Mouse (Mus musculus): ENCODE data around the gene Col1a1. TPM values are rescaled to one million over a fixed set of nuclear protein-coding genes. Genes with fewer than 3 reads are reported as not detected.

The Col1a1 gene
- 81.4 and 104 TPM in 2 replicates for polyA plus RNA-seq (2016; fragmentation: Nextera tagmentation; extraction: Ambion mirVana)

DNA sequence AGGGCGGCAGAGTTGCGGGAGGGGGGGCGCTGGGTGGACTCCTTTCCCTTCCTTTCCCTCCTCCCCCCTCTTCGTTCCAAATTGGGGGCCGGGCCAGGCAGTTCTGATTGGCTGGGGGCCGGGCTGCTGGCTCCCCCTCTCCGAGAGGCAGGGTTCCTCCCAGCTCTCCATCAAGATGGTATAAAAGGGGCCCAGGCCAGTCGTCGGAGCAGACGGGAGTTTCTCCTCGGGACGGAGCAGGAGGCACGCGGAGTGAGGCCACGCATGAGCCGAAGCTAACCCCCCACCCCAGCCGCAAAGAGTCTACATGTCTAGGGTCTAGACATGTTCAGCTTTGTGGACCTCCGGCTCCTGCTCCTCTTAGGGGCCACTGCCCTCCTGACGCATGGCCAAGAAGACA is at the start of gene Col1a1:
TSS of gene Col1a1 (plus strand) at position 180 of the 400 bp plus-strand sequence.
- H3K27me3 ChIP-seq (ENCODE audit: low read depth, poor library complexity, severe bottlenecking), result peaks cover 71% of the 10 kb centered on the region
- H3K36me3 ChIP-seq, result peaks cover 18% of the 10 kb centered on the region
- peak within 1 kb of the TSS; percentile 84 for H3K27ac ChIP-seq
- no peaks in the 10 kb centered on the region for H3K9me3 ChIP-seq (replicated peaks)
- DNase-seq (ENCODE audit: low spot score), result peak; percentile 52
- peaks cover 64% of the 10 kb centered on the region for H3K4me1 ChIP-seq
- peak within 1 kb of the TSS; percentile 56 for H3K4me3 ChIP-seq
- WGBS, result 11% methylated on average over 19 of the region's 19 CpGs

- WGBS, result 42% methylated on average over 6 of the region's 6 CpGs
- H3K27ac ChIP-seq, result peak overlapping the region; percentile 68
These were observed 44.9 kb upstream of the Col1a1 start for GRCm38 (mm10) chr11:94891155-94891554.

DNA sequence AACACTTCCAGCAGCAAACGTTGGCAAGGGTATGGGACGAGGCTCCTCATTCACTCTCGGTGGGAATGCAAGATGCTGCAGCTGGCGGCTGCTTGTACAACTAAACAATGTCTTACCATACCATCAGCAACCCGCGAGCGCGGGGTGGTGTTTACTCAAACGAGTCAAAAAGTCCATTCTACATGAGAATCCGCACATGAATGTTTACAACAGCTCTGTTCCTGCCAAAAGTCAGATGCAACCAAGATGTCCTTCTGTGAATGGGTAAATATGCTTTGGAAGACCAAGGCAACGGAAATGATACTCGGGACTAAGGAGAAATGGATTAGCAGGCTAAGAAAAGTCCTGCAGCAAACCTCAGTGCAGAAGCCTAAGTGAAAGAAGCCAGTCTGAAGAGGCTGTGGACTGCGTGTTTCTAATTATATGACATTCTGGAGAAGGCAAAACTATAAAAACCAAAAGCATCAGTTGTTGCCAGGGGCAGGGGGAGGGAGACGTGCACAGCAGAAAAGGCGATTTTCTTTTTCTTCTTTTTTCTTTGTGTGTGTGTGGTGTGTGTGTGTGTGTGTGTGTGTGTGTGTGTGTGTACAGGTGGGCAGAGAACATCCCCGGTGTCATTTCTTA is 39.2 kb upstream of the Col1a1 start:
- WGBS, result 83% methylated on average over 16 of the region's 16 CpGs
- DNase-seq (ENCODE audit: low spot score), result no peak
- H3K36me3 ChIP-seq, result no peaks in the 10 kb centered on the region
- H3K27ac ChIP-seq, result peak overlapping the region; percentile 76
- no peaks in the 10 kb centered on the region for H3K27me3 ChIP-seq (ENCODE audit: low read depth, poor library complexity, severe bottlenecking)
- H3K4me3 ChIP-seq, result no peak overlapping the region
- no peaks in the 10 kb centered on the region for H3K9me3 ChIP-seq (replicated peaks)
- H3K4me1 ChIP-seq, result peaks cover 13% of the 10 kb centered on the region

More at GRCm38 (mm10) chr11:94891155-94891554, 44.9 kb upstream of the Col1a1 start:
- Histone ChIP-seq H3K9me3 (replicated peaks) (no peaks in the 10 kb centered on the region), H3K27me3 (ENCODE audit: low read depth, poor library complexity, severe bottlenecking) (no peaks in the 10 kb centered on the region), H3K36me3 (no peaks in the 10 kb centered on the region), H3K4me3 (no peak overlapping the region), H3K4me1 (peaks cover 12% of the 10 kb centered on the region)
- DNase-seq (ENCODE audit: low spot score), result no peak

- Histone ChIP-seq H3K4me3 (no peak overlapping the region), H3K27ac (no peak overlapping the region), H3K4me1 (peaks cover 13% of the 10 kb centered on the region), H3K27me3 (ENCODE audit: low read depth, poor library complexity, severe bottlenecking) (no peaks in the 10 kb centered on the region), H3K36me3 (no peaks in the 10 kb centered on the region), H3K9me3 (replicated peaks) (no peaks in the 10 kb centered on the region)
- WGBS, result 70% methylated on average over 2 of the region's 2 CpGs
- no peak for DNase-seq (ENCODE audit: low spot score)
These were observed 34.8 kb upstream of the Col1a1 start for GRCm38 (mm10) chr11:94901231-94901630.

GRCm38 (mm10) chr11:94904306-94904705 is 31.7 kb upstream of the Col1a1 start:
- H3K27me3 ChIP-seq (ENCODE audit: low read depth, poor library complexity, severe bottlenecking), result no peaks in the 10 kb centered on the region
- 91% methylated on average over 3 of the region's 3 CpGs for WGBS
- H3K9me3 ChIP-seq (replicated peaks), result no peaks in the 10 kb centered on the region
- DNase-seq (ENCODE audit: low spot score), result no peak
- H3K4me1 ChIP-seq, result no peaks in the 10 kb centered on the region; the same call in 1 of the 2 replicates
- no peak overlapping the region for H3K4me3 ChIP-seq
- H3K36me3 ChIP-seq, result no peaks in the 10 kb centered on the region
- no peak overlapping the region for H3K27ac ChIP-seq

DNA sequence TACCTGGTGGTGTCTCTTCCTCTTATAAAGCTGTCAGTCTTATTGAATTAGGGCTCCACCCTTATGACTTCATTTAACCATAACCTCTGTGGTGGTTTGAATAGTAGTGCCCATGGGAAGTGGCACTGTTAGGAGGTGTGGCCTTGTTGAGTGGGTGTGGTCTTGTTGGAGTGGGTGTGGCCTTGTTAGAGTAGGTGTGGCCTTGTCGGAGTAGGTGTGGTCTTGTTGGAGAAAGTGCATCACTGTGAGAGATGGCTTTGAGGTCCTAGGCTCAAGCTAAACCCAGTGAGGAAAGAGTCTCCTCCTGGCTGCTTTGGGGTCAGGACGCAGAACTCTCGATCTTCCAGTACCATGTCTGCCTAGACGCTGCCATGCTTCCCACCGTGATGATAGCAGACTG is 25.1 kb upstream of the Col1a1 start:
- 85% methylated on average over 5 of the region's 5 CpGs for WGBS
- Histone ChIP-seq H3K27me3 (ENCODE audit: low read depth, poor library complexity, severe bottlenecking) (no peaks in the 10 kb centered on the region), H3K27ac (no peak overlapping the region), H3K4me3 (no peak overlapping the region), H3K4me1 (peaks cover 22% of the 10 kb centered on the region), H3K9me3 (replicated peaks) (no peaks in the 10 kb centered on the region), H3K36me3 (no peaks in the 10 kb centered on the region)
- no peak for DNase-seq (ENCODE audit: low spot score)

DNA sequence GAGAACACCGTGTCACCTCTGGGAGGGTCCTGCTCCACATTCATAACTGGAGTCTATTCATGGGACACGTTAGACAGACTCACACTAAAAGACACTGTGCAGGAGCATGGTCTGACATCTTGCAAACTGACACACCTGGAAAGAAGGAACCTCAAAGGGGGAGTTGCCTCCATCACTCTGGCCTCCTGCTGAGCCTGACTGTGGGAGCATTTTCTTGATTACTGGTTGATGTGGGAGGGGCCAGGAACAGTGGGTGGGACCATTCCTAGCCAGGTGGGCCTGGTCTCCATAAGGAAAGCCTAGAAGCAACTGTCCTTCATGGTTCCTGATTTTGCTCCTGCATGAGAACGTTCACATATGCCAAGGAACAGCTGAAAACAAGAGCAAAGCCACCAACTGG is 23.5 kb upstream of the Col1a1 start:
- no peaks in the 10 kb centered on the region for H3K9me3 ChIP-seq (replicated peaks)
- DNase-seq (ENCODE audit: low spot score), result no peak
- no peaks in the 10 kb centered on the region for H3K36me3 ChIP-seq
- H3K4me3 ChIP-seq, result no peak overlapping the region
- H3K27me3 ChIP-seq (ENCODE audit: low read depth, poor library complexity, severe bottlenecking), result no peaks in the 10 kb centered on the region
- H3K4me1 ChIP-seq, result peaks cover 33% of the 10 kb centered on the region
- no peak overlapping the region for H3K27ac ChIP-seq
- 78% methylated on average over 3 of the region's 3 CpGs for WGBS

- no peaks in the 10 kb centered on the region for H3K27me3 ChIP-seq (ENCODE audit: low read depth, poor library complexity, severe bottlenecking)
- WGBS, result 76% methylated on average over 6 of the region's 6 CpGs
These were observed 22.5 kb upstream of the Col1a1 start for GRCm38 (mm10) chr11:94913302-94914090.

DNA sequence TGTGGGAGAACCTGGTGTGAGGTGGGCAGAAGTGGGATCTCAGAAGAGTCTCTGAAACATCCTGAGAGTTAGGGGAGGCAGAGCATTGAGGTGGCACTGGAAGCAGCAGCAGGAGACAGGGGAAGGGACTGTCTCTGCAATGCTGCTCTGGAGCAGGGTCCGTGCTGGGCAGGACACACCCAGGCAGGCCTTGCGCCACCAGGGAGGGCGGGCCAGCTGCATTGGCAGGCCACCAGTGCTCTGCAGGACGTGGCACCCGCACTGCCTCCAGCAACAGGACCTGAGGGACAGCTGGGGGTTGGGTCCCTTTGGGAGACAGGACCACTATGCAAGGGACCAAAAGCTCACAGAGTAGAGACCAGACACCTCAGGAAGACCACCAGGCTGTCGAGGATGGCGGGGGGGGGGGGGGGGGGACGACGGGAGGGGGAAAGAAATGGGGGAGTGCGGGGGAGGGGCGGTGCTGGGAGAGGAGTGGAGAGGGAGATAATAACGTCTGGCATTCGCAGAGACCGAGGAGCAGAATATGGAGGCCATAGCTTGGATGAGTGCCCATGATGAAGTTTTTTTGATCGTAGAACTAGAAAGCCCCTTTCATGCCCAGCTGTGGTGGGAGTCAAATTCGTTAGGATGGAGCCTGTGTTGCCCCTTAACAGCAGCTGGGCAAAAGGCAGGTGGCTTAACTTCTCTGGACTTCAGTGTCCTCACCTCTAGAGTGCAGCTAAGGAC is 20.2 kb upstream of the Col1a1 start:
- DNase-seq (ENCODE audit: low spot score), result no peak
- WGBS, result 36% methylated on average over 13 of the region's 16 CpGs
- Histone ChIP-seq H3K4me1 (peaks cover 44% of the 10 kb centered on the region), H3K4me3 (no peak overlapping the region), H3K36me3 (no peaks in the 10 kb centered on the region), H3K9me3 (replicated peaks) (no peaks in the 10 kb centered on the region), H3K27ac (peak overlapping the region; percentile 70), H3K27me3 (ENCODE audit: low read depth, poor library complexity, severe bottlenecking) (no peaks in the 10 kb centered on the region)

More at GRCm38 (mm10) chr11:94913302-94914090, 22.5 kb upstream of the Col1a1 start:
- Histone ChIP-seq H3K4me1 (peaks cover 37% of the 10 kb centered on the region), H3K9me3 (replicated peaks) (no peaks in the 10 kb centered on the region), H3K36me3 (no peaks in the 10 kb centered on the region), H3K4me3 (no peak overlapping the region), H3K27ac (no peak overlapping the region)
- no peak for DNase-seq (ENCODE audit: low spot score)

- peak overlapping the region; percentile 67 for H3K27ac ChIP-seq
- 25% methylated on average over 4 of the region's 4 CpGs for WGBS
- no peaks in the 10 kb centered on the region for H3K9me3 ChIP-seq (replicated peaks)
- H3K27me3 ChIP-seq (ENCODE audit: low read depth, poor library complexity, severe bottlenecking), result no peaks in the 10 kb centered on the region
- no peak overlapping the region for H3K4me3 ChIP-seq
- DNase-seq (ENCODE audit: low spot score), result no peak
- no peaks in the 10 kb centered on the region for H3K36me3 ChIP-seq
- H3K4me1 ChIP-seq, result peaks cover 48% of the 10 kb centered on the region
These were observed 19.5 kb upstream of the Col1a1 start for GRCm38 (mm10) chr11:94916477-94916876.

GRCm38 (mm10) chr11:94917717-94918116 is 18.3 kb upstream of the Col1a1 start:
- Histone ChIP-seq H3K4me3 (no peak overlapping the region), H3K4me1 (peaks cover 40% of the 10 kb centered on the region), H3K36me3 (no peaks in the 10 kb centered on the region), H3K27me3 (ENCODE audit: low read depth, poor library complexity, severe bottlenecking) (no peaks in the 10 kb centered on the region), H3K27ac (no peak overlapping the region), H3K9me3 (replicated peaks) (no peaks in the 10 kb centered on the region)
- 77% methylated on average over 6 of the region's 6 CpGs for WGBS
- no peak for DNase-seq (ENCODE audit: low spot score)

DNA sequence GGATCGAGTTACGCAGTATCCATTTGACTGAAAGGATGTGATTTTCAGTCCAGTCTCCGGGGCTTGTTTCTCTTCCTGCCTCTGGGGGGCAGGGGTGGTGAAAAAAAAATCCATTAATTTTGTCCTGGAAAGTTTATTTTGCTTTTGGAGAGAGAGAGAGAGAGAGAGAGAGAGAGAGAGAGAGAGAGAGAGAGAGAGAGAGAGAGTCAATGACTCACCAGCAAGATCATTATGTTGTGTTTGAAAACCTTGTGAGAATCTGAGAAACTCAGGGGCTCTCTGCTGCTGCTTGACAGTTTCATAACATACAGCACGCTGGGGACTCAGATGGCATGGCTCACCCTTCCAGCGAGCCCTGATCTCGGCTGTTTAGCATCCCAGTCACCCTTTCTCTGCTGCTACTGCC is 15.0 kb upstream of the Col1a1 start:
- peak; percentile 29 for DNase-seq (ENCODE audit: low spot score)
- 51% methylated on average over 6 of the region's 6 CpGs for WGBS
- Histone ChIP-seq H3K27me3 (ENCODE audit: low read depth, poor library complexity, severe bottlenecking) (no peaks in the 10 kb centered on the region), H3K4me3 (no peak overlapping the region), H3K36me3 (no peaks in the 10 kb centered on the region), H3K9me3 (replicated peaks) (no peaks in the 10 kb centered on the region), H3K27ac (no peak overlapping the region), H3K4me1 (peaks cover 25% of the 10 kb centered on the region)

DNA sequence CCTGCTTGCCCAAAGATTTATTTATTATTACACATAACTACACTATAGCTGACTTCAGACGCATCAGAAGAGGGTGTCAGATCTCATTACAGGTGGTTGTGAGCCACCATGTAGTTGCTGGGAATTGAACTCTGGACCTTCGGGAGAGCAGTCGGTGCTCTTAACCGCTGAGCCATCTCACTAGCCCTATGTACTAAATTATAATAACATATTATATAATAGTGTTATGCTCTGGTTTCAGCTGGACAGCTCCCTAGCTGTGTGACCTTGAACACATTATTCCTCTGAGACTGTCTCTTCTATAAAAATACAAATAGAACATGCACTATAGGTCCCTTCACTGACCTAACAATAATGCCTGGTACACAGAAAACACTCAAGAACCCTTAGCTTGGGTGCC is 11.0 kb upstream of the Col1a1 start:
- Histone ChIP-seq H3K9me3 (replicated peaks) (no peaks in the 10 kb centered on the region), H3K27ac (no peak overlapping the region), H3K4me3 (no peak overlapping the region), H3K4me1 (peaks cover 49% of the 10 kb centered on the region), H3K27me3 (ENCODE audit: low read depth, poor library complexity, severe bottlenecking) (no peaks in the 10 kb centered on the region), H3K36me3 (no peaks in the 10 kb centered on the region)
- WGBS, result 94% methylated on average over 4 of the region's 4 CpGs
- DNase-seq (ENCODE audit: low spot score), result no peak
